Mouse (Mus musculus) duodenum, adult 2 months (tissue): ENCODE measurements around the gene Ms4a8a. TPM values are rescaled to one million over a fixed set of nuclear protein-coding genes. Genes with fewer than 3 reads are reported as not detected.

ENCODE experiments used
- polyA plus RNA-seq: library from polyadenylated mRNA; depleted of rRNA; stranded (reverse); fragments of >200 nt; gene quantifications from 2 replicates; pipeline ENCODE4 v1.2.3, GENCODE M21; 2012; ENCODE audit warnings: low replicate concordance; rRNA removed

The Ms4a8a gene
- 154 and 309 TPM in 2 replicates for polyA plus RNA-seq

DNA sequence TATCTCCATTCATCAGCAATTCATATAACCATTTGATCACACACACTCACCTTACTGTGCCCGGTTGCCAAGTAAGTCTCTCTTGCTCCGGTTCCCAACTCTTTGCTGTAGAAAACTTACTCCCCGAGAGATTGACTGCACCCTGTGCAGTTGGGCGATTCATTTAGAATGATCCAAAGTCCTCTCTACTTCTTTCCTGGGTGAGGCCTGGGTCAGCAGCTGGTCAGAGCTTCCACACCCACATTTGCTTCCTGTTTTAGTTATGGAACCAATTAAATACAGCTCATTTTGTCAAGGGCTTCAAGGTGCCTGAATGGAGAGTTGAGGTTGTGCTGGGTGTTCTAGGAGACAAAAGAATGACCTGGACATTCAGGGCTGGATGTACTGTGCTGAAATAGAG lies at the start of gene Ms4a8a:
Gene Ms4a8a (minus strand): TSS at position 169 of the 400 bp plus-strand sequence.

GRCm38 (mm10) chr19:11017891-11018290 lies 63.0 kb downstream of the Ms4a8a start, which contains the start of gene Ms4a18:
Gene Ms4a18, minus strand, starts transcription at chr19:11018031.

Other genes with a start within 250 kb of the Ms4a8a start
- gene Slc15a3, start 241.4 kb downstream of the Ms4a8a start, polyA plus RNA-seq = 7.1 and 18.1 TPM in 2 replicates
- 6.8 and 8.5 TPM in 2 replicates for gene Tmem132a, start 211.2 kb downstream of the Ms4a8a start, polyA plus RNA-seq
- gene Tmem109, start 199.1 kb downstream of the Ms4a8a start, polyA plus RNA-seq = 31.7 and 34.0 TPM in 2 replicates
- 105 and 140 TPM in 2 replicates for gene Prpf19, start 185.9 kb downstream of the Ms4a8a start, polyA plus RNA-seq
- gene Zp1, start 160.5 kb downstream of the Ms4a8a start, polyA plus RNA-seq = not detected in 2 replicates
- 0.16 and 0.62 TPM in 2 replicates for gene Ptgdr2, start 143.9 kb downstream of the Ms4a8a start, polyA plus RNA-seq
- 4.4 and 5.5 TPM in 2 replicates for gene Ccdc86, start 131.8 kb downstream of the Ms4a8a start, polyA plus RNA-seq
- 179 and 611 TPM in 2 replicates for gene Ms4a10, start 106.4 kb downstream of the Ms4a8a start, polyA plus RNA-seq
- gene Ms4a15, start 87.9 kb downstream of the Ms4a8a start, polyA plus RNA-seq = 0.36 and 0.88 TPM in 2 replicates
- 46.6 and 64.7 TPM in 2 replicates for gene Ms4a18, start 63.1 kb downstream of the Ms4a8a start, polyA plus RNA-seq
- not detected in 2 replicates for gene 1700017D01Rik, start 49.8 kb upstream of the Ms4a8a start, polyA plus RNA-seq
- not detected in 2 replicates for gene 1700025F22Rik, start 84.2 kb upstream of the Ms4a8a start, polyA plus RNA-seq
- not detected in 2 replicates for gene Ms4a13, start 115.6 kb upstream of the Ms4a8a start, polyA plus RNA-seq
- 6.5 and 10.0 TPM in 2 replicates for gene Ms4a12, start 151.3 kb upstream of the Ms4a8a start, polyA plus RNA-seq
- 0.12 TPM in 1 of 2 replicates, not detected in the other for gene Ms4a1, start 185.1 kb upstream of the Ms4a8a start, polyA plus RNA-seq
- gene Ms4a5, start 202.8 kb upstream of the Ms4a8a start, polyA plus RNA-seq = not detected in 2 replicates
- 0.14 TPM in 1 of 2 replicates, not detected in the other for gene Ms4a14, start 233.4 kb upstream of the Ms4a8a start, polyA plus RNA-seq